Mouse (Mus musculus) bone marrow macrophage, adult 2 months (primary cell): ENCODE measurements around the gene Pnmal1.

Experiments
- CTCF ChIP-seq: IDR thresholded peaks from 2 replicates; pipeline ENCODE4 v1.5.1; 2012; ENCODE audit warnings: low read depth, mild to moderate bottlenecking, low read length, moderate library complexity
- POLR2A ChIP-seq: IDR thresholded peaks from 2 replicates; pipeline ENCODE4 v1.6.1; 2012; ENCODE audit warnings: mild to moderate bottlenecking, low read depth, low read length, borderline replicate concordance

GRCm38 (mm10) chr7:16913806-16914452 is 45.5 kb upstream of the Pnmal1 start:
- no peak for TF ChIP-seq POLR2A
- TF ChIP-seq CTCF: peak; percentile 85
